ENCODE assay signal across 8 mouse cellular contexts in the genomic region with DNA sequence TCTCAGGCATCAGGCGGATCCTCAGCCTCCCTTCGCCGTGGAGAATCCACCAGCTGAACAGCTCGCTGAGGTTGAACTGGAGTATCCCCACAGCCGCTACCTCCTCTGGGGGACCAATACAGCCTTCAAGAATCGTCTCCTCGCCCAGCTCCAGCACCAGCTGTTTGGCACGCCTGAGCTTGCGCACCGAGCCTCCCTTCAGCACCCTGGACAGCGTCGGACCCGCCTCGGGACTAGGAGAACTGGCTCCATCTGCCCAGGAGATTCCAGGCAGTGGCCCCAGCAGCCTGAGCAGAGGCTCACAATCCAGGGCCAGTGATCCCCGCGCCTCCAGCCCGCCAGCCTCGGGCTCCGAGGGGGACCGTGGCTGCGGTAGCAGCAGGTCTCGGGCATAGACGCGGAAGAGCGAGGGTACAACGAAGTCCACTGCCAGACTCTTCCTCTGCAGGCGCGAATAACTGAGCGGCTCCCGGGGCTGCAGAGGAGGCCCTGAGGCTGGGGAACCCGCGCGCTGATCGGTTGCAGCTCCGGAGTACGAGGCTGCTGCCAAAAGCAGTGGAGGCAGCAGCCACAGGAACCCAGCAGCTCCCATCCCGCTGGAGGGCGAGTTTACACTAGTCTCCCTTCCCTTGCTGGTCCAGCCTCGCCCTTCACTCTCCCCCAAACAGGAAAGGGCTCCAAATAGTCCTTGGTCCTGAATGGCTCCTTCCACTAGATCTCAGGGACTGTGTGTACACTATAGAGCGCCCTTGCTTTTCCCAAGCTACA. TPM values are rescaled to one million over a fixed set of nuclear protein-coding genes. Genes with fewer than 3 reads are reported as not detected.
A peak's percentile ranks its signal among the peaks of the same experiment; 100 is the strongest.
DNase-seq lines count a peak whose midpoint lies in the region; ATAC-seq and TF ChIP-seq lines count a peak whose summit lies in the region.

No protein-coding gene starts in this region.

- peaks cover 14% of the 10 kb centered on the region for H3K27me3 ChIP-seq in embryonic facial prominence, embryonic 11.5 days (ENCODE audit: control insufficient read depth, insufficient read depth, low read length)
- H3K27me3 ChIP-seq in heart, adult 2 months (ENCODE audit: control insufficient read depth, insufficient read depth, low read length): peaks cover 3% of the 10 kb centered on the region; the same call in 1 of the 2 replicates
- peaks cover 30% of the 10 kb centered on the region for H3K27me3 ChIP-seq in intestine, postnatal 0 days (replicated peaks; ENCODE audit: control insufficient read depth, insufficient read depth, low read length)
- H3K27me3 ChIP-seq in limb, embryonic 11.5 days (ENCODE audit: control insufficient read depth, insufficient read depth, low read length): peaks cover 21% of the 10 kb centered on the region
- peaks cover 39% of the 10 kb centered on the region for H3K27me3 ChIP-seq in midbrain, embryonic 12.5 days

- no peaks in the 10 kb centered on the region for H3K9me3 ChIP-seq in embryonic facial prominence, embryonic 11.5 days (replicated peaks; ENCODE audit: control insufficient read depth, low read length)
- no peaks in the 10 kb centered on the region for H3K9me3 ChIP-seq in intestine, postnatal 0 days (ENCODE audit: control insufficient read depth)
- H3K9me3 ChIP-seq in limb, embryonic 11.5 days (ENCODE audit: control insufficient read depth, low read length): no peaks in the 10 kb centered on the region
- no peaks in the 10 kb centered on the region for H3K9me3 ChIP-seq in midbrain, embryonic 12.5 days

- under 1% methylated on average over 40 of the region's 40 CpGs for WGBS in embryonic facial prominence, embryonic 11.5 days
- 3% methylated on average over 40 of the region's 40 CpGs for WGBS in heart, adult 2 months
- 2% methylated on average over 40 of the region's 40 CpGs for WGBS in intestine, postnatal 0 days
- WGBS in limb, embryonic 11.5 days: under 1% methylated on average over 40 of the region's 40 CpGs
- WGBS in midbrain, embryonic 12.5 days: under 1% methylated on average over 40 of the region's 40 CpGs

- no peaks in the 10 kb centered on the region for H3K79me2 ChIP-seq in heart, adult 2 months (replicated peaks; ENCODE audit: control insufficient read depth, insufficient read depth, low read length)

- H3K4me1 ChIP-seq in embryonic facial prominence, embryonic 11.5 days (ENCODE audit: control insufficient read depth, insufficient read depth, low read length): peaks cover 4% of the 10 kb centered on the region
- no peaks in the 10 kb centered on the region for H3K4me1 ChIP-seq in heart, adult 2 months (ENCODE audit: control insufficient read depth, insufficient read depth, low read length)
- no peaks in the 10 kb centered on the region for H3K4me1 ChIP-seq in intestine, postnatal 0 days (replicated peaks; ENCODE audit: control insufficient read depth, insufficient read depth, low read length)
- H3K4me1 ChIP-seq in limb, embryonic 11.5 days (ENCODE audit: control insufficient read depth, insufficient read depth, low read length): peaks cover 8% of the 10 kb centered on the region; the same call in 1 of the 2 replicates
- peaks cover 26% of the 10 kb centered on the region for H3K4me1 ChIP-seq in midbrain, embryonic 12.5 days

- peak; percentile 79 for DNase-seq in adrenal gland, postnatal 25 days
- DNase-seq in embryonic facial prominence, embryonic 11.5 days (ENCODE audit: low spot score): peak; percentile 93
- peak; percentile 59 to 75 for DNase-seq in heart, adult 2 months
- DNase-seq in limb, embryonic 11.5 days (ENCODE audit: low spot score): peak; percentile 95
- DNase-seq in spleen, postnatal 14 days (ENCODE audit: low spot score in 2 of 2): peak; percentile 23 to 36
- DNase-seq in T-cell, adult 2 months (ENCODE audit: low spot score): no peak

- ATAC-seq in embryonic facial prominence, embryonic 11.5 days (replicated peaks; ENCODE audit: insufficient number of reproducible peaks, low FRiP score, low TSS enrichment, low read depth): 0 out of 2 replicates have a peak, but pooled peaks have one; percentile 45
- ATAC-seq in intestine, postnatal 0 days: peak; percentile 55
- ATAC-seq in limb, embryonic 11.5 days (ENCODE audit: insufficient number of reproducible peaks, low FRiP score, low TSS enrichment, low read depth): no peak
- peak; percentile 42 for ATAC-seq in midbrain, embryonic 12.5 days (ENCODE audit: low FRiP score, low read depth)

- H3K27ac ChIP-seq in embryonic facial prominence, embryonic 11.5 days (replicated peaks; ENCODE audit: low read depth, low read length): no peak overlapping the region
- no peak overlapping the region for H3K27ac ChIP-seq in heart, adult 2 months
- H3K27ac ChIP-seq in intestine, postnatal 0 days (ENCODE audit: low read depth, low read length): no peak overlapping the region
- H3K27ac ChIP-seq in limb, embryonic 11.5 days (replicated peaks; ENCODE audit: low read depth, low read length): no peak overlapping the region
- no peak overlapping the region for H3K27ac ChIP-seq in midbrain, embryonic 12.5 days (replicated peaks)

- intact Hi-C loops in heart, adult 2 months (cut with DNase I): loop anchor here (5.0 kb wide), 1 partner anchor 179 kb away; no protein-coding TSS in a partner anchor

- H3K4me3 ChIP-seq in embryonic facial prominence, embryonic 11.5 days (ENCODE audit: low read depth, low read length): peak overlapping the region; percentile 15
- no peak overlapping the region for H3K4me3 ChIP-seq in heart, adult 2 months
- H3K4me3 ChIP-seq in intestine, postnatal 0 days (ENCODE audit: low read depth, low read length): 0 out of 2 replicates have a peak overlapping the region, but pooled peaks have one; percentile 41
- no peak overlapping the region for H3K4me3 ChIP-seq in limb, embryonic 11.5 days (ENCODE audit: low read depth, low read length)
- H3K4me3 ChIP-seq in midbrain, embryonic 12.5 days: peak overlapping the region; percentile 61

- no peak overlapping the region for H3K9ac ChIP-seq in embryonic facial prominence, embryonic 11.5 days (replicated peaks; ENCODE audit: low read length)
- H3K9ac ChIP-seq in heart, adult 2 months (ENCODE audit: low read depth, low read length): no peak overlapping the region
- no peak overlapping the region for H3K9ac ChIP-seq in intestine, postnatal 0 days (ENCODE audit: low read depth, low read length)
- no peak overlapping the region for H3K9ac ChIP-seq in limb, embryonic 11.5 days (ENCODE audit: low read length)
- peak overlapping the region; percentile 45 for H3K9ac ChIP-seq in midbrain, embryonic 12.5 days (replicated peaks)

- H3K36me3 ChIP-seq in embryonic facial prominence, embryonic 11.5 days (replicated peaks; ENCODE audit: control insufficient read depth, insufficient read depth, low read depth, low read length): no peaks in the 10 kb centered on the region
- H3K36me3 ChIP-seq in heart, adult 2 months (ENCODE audit: control insufficient read depth, insufficient read depth, low read length): no peaks in the 10 kb centered on the region
- H3K36me3 ChIP-seq in intestine, postnatal 0 days (ENCODE audit: control insufficient read depth, insufficient read depth): no peaks in the 10 kb centered on the region
- H3K36me3 ChIP-seq in limb, embryonic 11.5 days (ENCODE audit: control insufficient read depth, insufficient read depth, low read length): no peaks in the 10 kb centered on the region
- no peaks in the 10 kb centered on the region for H3K36me3 ChIP-seq in midbrain, embryonic 12.5 days

- no peak for TF ChIP-seq POLR2A in heart, adult 2 months (IDR thresholded peaks at IDR 0.05; ENCODE audit: insufficient read depth, low read depth, low read length)

- peak overlapping the region; percentile 93 for H3K4me2 ChIP-seq in embryonic facial prominence, embryonic 11.5 days (ENCODE audit: low read depth, low read length)
- H3K4me2 ChIP-seq in intestine, postnatal 0 days (replicated peaks; ENCODE audit: low read depth): peak overlapping the region; percentile 62
- peak overlapping the region; percentile 37 for H3K4me2 ChIP-seq in limb, embryonic 11.5 days (ENCODE audit: low read depth, severe bottlenecking)
- H3K4me2 ChIP-seq in midbrain, embryonic 12.5 days (replicated peaks): peak overlapping the region; percentile 98

- no peak for TF ChIP-seq EP300 in heart, adult 2 months (IDR thresholded peaks at IDR 0.05; ENCODE audit: insufficient read depth, low read depth, low read length)

- TF ChIP-seq CTCF in heart, adult 2 months (IDR thresholded peaks at IDR 0.05): no peak
- TF ChIP-seq CTCF in intestine, postnatal 0 days (IDR thresholded peaks at IDR 0.05; ENCODE audit: low read depth): no peak

RNA-seq across cellular contexts. Expression of a gene that starts 1.1 kb away (rescaled TPM):
- total RNA-seq in adrenal gland, postnatal 25 days (2021): 0.09 TPM in 1 of 2 replicates, not detected in the other
- 0.15 and 0.38 TPM in 2 replicates for polyA plus RNA-seq in embryonic facial prominence, embryonic 11.5 days (2014; fragmentation: Nextera tagmentation; extraction: Ambion mirVana)
- total RNA-seq in heart, adult 2 months (2021): not detected
- polyA plus RNA-seq in heart, adult 2 months (2012; rRNA removed): 0.02 TPM in 1 of 2 replicates, not detected in the other
- 0.17 and 0.29 TPM in 2 replicates for polyA plus RNA-seq in intestine, postnatal 0 days (2015; fragmentation: Nextera tagmentation; extraction: Ambion mirVana)
- 0.05 and 0.06 TPM in 2 replicates for polyA plus RNA-seq in limb, embryonic 11.5 days (2014; fragmentation: Nextera tagmentation; extraction: Ambion mirVana)
- polyA plus RNA-seq in midbrain, embryonic 12.5 days (2016; fragmentation: Nextera tagmentation; extraction: Ambion mirVana): 0.65 and 0.99 TPM in 2 replicates

Comparison
In these comparisons a context has a peak if more than half of its experiments do, and no peak if none do; other contexts are left out.
1. H3K4me2 ChIP-seq: peak in every context shown above with its lines; median percentile 98 in midbrain, embryonic 12.5 days; 93 in embryonic facial prominence, embryonic 11.5 days; 62 in intestine, postnatal 0 days; 37 in limb, embryonic 11.5 days.
2. H3K4me3 ChIP-seq: peak in embryonic facial prominence, embryonic 11.5 days (single experiment), intestine, postnatal 0 days (single experiment) and midbrain, embryonic 12.5 days (single experiment); none in heart, adult 2 months (single experiment) and limb, embryonic 11.5 days (single experiment).